Mouse (Mus musculus) heart, embryonic 14.5 days (tissue): Measurements from ENCODE around the gene Trpd52l3. TPM values are rescaled to one million over a fixed set of nuclear protein-coding genes. Genes with fewer than 3 reads are reported as not detected.
A peak's percentile ranks its signal among the peaks of the same experiment; 100 is the strongest.

Source experiments
- ATAC-seq: fragments of 200-750 bp; cut with Nextera tagmentation; 2 replicates; pipeline ENCODE4 v1.8.0; 2017; ENCODE audit warnings: low read depth, moderate TSS enrichment; ENCODE audit not compliant: insufficient number of reproducible peaks, insufficient read depth, low FRiP score
- H3K27ac ChIP-seq, 2 experiments: fragments of 200-500 bp in 1 of 2; fragments of 300-500 bp in 1 of 2; sonication (generic) in 1 of 2; replicated peaks in 1 of 2; 2 replicates each; pipeline ENCODE4 v1.5.1; 2012 to 2014; ENCODE audit warnings: low read depth in 2 of 2, low read length in 2 of 2, control low read depth in 1 of 2, mild to moderate bottlenecking in 1 of 2, mixed read lengths in 1 of 2; ENCODE audit not compliant: control insufficient read depth in 1 of 2, insufficient read depth in 1 of 2
- H3K27me3 ChIP-seq: fragments of 300-500 bp; sonication (generic); 2 replicates; pipeline ENCODE4 v1.6.1; 2014; ENCODE audit warnings: mild to moderate bottlenecking, low read length, control low read depth; ENCODE audit not compliant: control insufficient read depth, insufficient read depth
- H3K36me3 ChIP-seq: fragments of 300-500 bp; sonication (generic); 2 replicates; pipeline ENCODE4 v1.6.1; 2014; ENCODE audit warnings: mild to moderate bottlenecking, control low read depth, low read length, mixed read lengths; ENCODE audit not compliant: control insufficient read depth, insufficient read depth
- H3K4me1 ChIP-seq, 2 experiments: fragments of 200-500 bp in 1 of 2; fragments of 300-500 bp in 1 of 2; sonication (generic) in 1 of 2; 2 replicates each; pipeline ENCODE4 v1.6.1; 2012 to 2014; ENCODE audit warnings: low read length in 2 of 2, control low read depth in 1 of 2, mixed read lengths in 1 of 2; ENCODE audit not compliant: control insufficient read depth in 2 of 2, insufficient read depth in 2 of 2
- H3K4me2 ChIP-seq: fragments of 300-500 bp; sonication (generic); 2 replicates; pipeline ENCODE4 v1.6.1; 2014; ENCODE audit warnings: mild to moderate bottlenecking, low read length
- H3K4me3 ChIP-seq, 2 experiments: fragments of 200-500 bp in 1 of 2; fragments of 300-500 bp in 1 of 2; sonication (generic) in 1 of 2; 2 replicates each; pipeline ENCODE4 v1.5.1; 2012 to 2014; ENCODE audit warnings: low read length in 2 of 2, mild to moderate bottlenecking in 2 of 2, control low read depth in 1 of 2, low read depth in 1 of 2, moderate library complexity in 1 of 2; ENCODE audit not compliant: control insufficient read depth in 1 of 2, insufficient read depth in 1 of 2
- H3K9ac ChIP-seq: fragments of 300-500 bp; sonication (generic); 2 replicates; pipeline ENCODE4 v1.6.1; 2014; ENCODE audit warnings: mild to moderate bottlenecking, low read length
- H3K9me3 ChIP-seq: fragments of 300-500 bp; sonication (generic); 2 replicates; pipeline ENCODE4 v1.6.1; 2016; ENCODE audit warnings: low read length, control low read depth; ENCODE audit not compliant: control insufficient read depth
- WGBS: fragments of 180-500 bp; shearing (Covaris S2); extraction: QIAGEN DNeasy Blood & Tissue Kit; methylation state at CpG from one replicate; pipeline ENCODE4 v1.1.7; 2014; 5-methylcytosine and 5-hydroxymethylcytosine counted together
- polyA plus RNA-seq: library from polyadenylated mRNA; unstranded; fragments of >200 nt; fragmentation: Nextera tagmentation; extraction: Ambion mirVana; gene quantifications from 2 replicates; pipeline ENCODE4 v1.2.1, GENCODE M21; 2014

Trpd52l3 gene
- polyA plus RNA-seq, 1 experiment from 2014 or later = not detected

DNA sequence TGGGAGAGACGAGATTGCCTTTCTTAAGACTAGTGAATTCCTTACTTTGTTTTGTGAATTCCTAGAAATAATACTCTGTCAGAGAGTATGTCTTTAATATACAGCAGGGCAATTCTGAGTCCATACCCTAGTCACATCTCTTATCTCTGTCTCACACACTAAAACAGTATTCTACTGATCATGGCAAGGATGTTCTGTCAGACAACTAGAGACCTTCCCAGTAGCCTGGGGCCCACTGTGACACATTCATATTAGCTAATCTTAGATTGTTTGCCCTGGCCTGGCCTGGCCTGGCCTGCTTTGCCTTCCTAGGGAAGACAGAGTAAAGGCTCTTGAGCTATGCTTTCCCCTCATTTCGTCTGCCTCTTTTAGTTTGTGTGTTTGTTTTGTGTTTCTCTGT lies 47.0 kb downstream of the Trpd52l3 start:
- H3K9ac ChIP-seq = no peak overlapping the region
- H3K27me3 ChIP-seq = no peaks in the 10 kb centered on the region
- H3K4me2 ChIP-seq = no peak overlapping the region
- 0 out of 4 replicates have a peak overlapping the region, but pooled peaks of 1 of the 2 experiments have one; percentile 3 for H3K27ac ChIP-seq
- no peak overlapping the region for H3K4me3 ChIP-seq
- no peak for ATAC-seq
- WGBS = 70% methylated on average over 2 of the region's 2 CpGs
- peaks cover 2 to 6% of the 10 kb centered on the region in 2 experiments; a peak in 2 of 4 replicates for H3K4me1 ChIP-seq
- peaks cover 10% of the 10 kb centered on the region; the same call in 1 of the 2 replicates for H3K9me3 ChIP-seq
- peaks cover 19% of the 10 kb centered on the region for H3K36me3 ChIP-seq

DNA sequence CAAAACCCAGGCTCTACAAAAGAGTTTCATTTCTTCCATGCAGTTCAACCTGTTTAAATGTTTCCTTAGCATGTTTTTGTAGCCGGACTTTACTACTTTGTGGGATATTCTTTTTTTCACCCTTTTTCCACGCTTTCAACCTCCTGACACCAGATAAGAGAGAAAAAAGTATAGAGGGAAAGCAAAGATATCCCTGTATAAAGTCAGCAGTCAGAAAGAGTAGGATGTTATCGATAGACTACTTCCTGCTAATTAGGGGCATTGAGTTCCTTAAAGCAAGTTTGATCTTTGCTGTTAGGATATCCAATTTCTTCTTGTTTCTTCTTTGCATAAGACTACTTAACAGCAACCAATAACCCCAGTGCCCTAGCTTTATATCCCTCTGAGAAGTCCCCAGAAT lies 47.9 kb downstream of the Trpd52l3 start:
- H3K27ac ChIP-seq = no peak overlapping the region
- 0 out of 2 replicates have a peak, but pooled peaks cover 5% of the 10 kb centered on the region for H3K9me3 ChIP-seq
- no peak for ATAC-seq
- H3K36me3 ChIP-seq = peaks cover 16% of the 10 kb centered on the region
- 68% methylated on average over 3 of the region's 3 CpGs for WGBS
- H3K4me2 ChIP-seq = no peak overlapping the region
- no peak overlapping the region for H3K4me3 ChIP-seq
- no peak overlapping the region for H3K9ac ChIP-seq
- peaks cover 2 to 6% of the 10 kb centered on the region in 2 experiments; a peak in 2 of 4 replicates for H3K4me1 ChIP-seq
- H3K27me3 ChIP-seq = no peaks in the 10 kb centered on the region

DNA sequence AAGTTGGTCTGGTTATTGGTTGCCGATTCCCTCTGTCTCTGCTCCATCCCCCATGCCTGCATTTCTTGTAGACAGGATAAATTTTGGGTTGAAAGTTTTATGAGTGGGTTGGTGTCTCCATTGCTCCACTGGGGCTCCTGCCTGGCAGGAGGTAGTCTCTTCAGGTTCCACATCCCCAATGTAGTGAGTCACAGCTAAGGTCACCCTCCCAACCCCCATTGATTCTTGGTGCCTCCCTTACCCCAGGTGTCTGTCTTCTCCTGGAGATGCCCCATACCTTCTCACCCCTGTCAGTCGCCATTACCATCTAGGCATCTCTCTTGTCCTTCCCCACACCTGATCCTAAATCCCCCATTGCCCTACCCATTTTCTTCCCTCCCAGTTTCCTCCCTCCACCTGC lies 50.6 kb downstream of the Trpd52l3 start:
- 93% methylated on average over 2 of the region's 2 CpGs for WGBS
- ATAC-seq = no peak
- no peaks in the 10 kb centered on the region for H3K9me3 ChIP-seq

More for the DNA sequence above, 50.6 kb downstream of the Trpd52l3 start:
- Histone ChIP-seq H3K36me3 (peaks cover 19% of the 10 kb centered on the region; the same call in 1 of the 2 replicates), H3K27me3 (no peaks in the 10 kb centered on the region), H3K4me1 (peaks cover 2 to 6% of the 10 kb centered on the region in 2 experiments; a peak in 2 of 4 replicates), H3K4me2 (no peak overlapping the region), H3K27ac (no peak overlapping the region), H3K4me3 (no peak overlapping the region), H3K9ac (no peak overlapping the region)

Other genes starting within 250 kb of the Trpd52l3 start
- 5.1 and 6.0 TPM in 2 replicates for gene 9930021J03Rik, start 197.8 kb upstream of the Trpd52l3 start, polyA plus RNA-seq
- 18.2 and 19.2 TPM in 2 replicates for gene Ranbp6, start 190.8 kb upstream of the Trpd52l3 start, polyA plus RNA-seq
- 5.5 and 6.8 TPM in 2 replicates for gene Il33, start 78.7 kb upstream of the Trpd52l3 start, polyA plus RNA-seq
- gene Uhrf2, start 26.7 kb downstream of the Trpd52l3 start, polyA plus RNA-seq = 50.1 and 54.6 TPM in 2 replicates
- gene Gldc, start 171.6 kb downstream of the Trpd52l3 start, polyA plus RNA-seq = 1.0 and 1.7 TPM in 2 replicates
- not detected in 2 replicates for gene Mbl2, start 229.2 kb downstream of the Trpd52l3 start, polyA plus RNA-seq